Mouse (Mus musculus): ENCODE data around the gene Parva. TPM values are rescaled to one million over a fixed set of nuclear protein-coding genes. Genes with fewer than 3 reads are reported as not detected.

The Parva gene
- polyA plus RNA-seq (2012; fragmentation: generic; extraction: Trizol): 100 to 1,000 TPM; 115 to 130 TPM

DNA sequence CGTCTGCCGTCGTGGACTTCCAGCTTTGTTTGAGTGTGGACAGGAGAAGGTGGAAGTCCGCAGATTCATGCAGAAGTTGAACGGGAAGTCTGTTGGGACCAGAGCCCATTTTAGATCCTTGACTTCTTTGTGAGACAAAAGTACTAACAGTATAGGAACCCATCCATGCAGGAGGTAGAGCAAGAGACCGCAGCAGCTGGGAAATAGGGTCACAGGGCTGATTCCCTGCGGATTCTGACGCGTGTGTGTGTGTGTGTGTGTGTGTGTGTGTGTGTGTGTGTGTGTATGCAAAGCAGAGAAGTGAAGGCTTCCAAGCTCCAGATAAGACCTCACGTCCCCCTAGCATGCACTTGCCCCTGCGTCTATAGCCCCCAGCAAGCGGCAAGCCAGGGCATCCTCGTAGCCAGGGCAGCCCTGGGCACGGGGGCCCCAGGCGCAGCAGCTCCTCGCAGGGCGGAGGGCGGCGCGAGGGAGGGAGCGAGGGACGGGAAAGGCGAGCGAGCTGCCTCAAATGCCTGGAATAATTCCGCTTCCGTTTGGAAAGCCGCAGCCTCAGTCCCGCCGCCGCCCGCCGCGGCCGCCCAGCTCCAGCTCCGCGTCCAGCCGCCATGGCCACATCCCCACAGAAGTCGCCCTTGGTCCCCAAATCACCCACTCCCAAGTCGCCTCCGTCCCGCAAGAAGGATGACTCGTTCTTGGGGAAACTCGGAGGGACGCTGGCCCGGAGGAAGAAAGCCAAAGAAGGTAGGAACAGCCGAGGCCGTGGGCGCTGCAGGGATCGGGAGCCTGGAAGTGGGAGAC is at the start of gene Parva:
TSS of gene Parva (plus strand) at position 149 of the 801 bp plus-strand sequence.

Other genes with a start within 250 kb of the Parva start
- gene Mical2, start 201.6 kb upstream of the Parva start, polyA plus RNA-seq (2012; fragmentation: generic; extraction: Trizol): 10 to 100 TPM; 16.2 to 18.9 TPM

Measured in C3H10T1/2 (cell line).